Mouse (Mus musculus): ENCODE measurements at regions not wholly inside any gene's neighbourhood (a gene's known extent, or its start where the extent isn't known, plus 50 kb on each side); places are given as distances from the start of the nearest gene placed in this dataset.
A peak's percentile ranks its signal among the peaks of the same experiment; 100 is the strongest.

GRCm38 (mm10) chr3:34593279-34593678, 56.9 kb upstream of the Sox2 start:
- WGBS: 81% methylated on average over 4 of the region's 4 CpGs
- H3K9ac ChIP-seq: no peak overlapping the region
- H3K4me1 ChIP-seq: no peaks in the 10 kb centered on the region
- H3K27me3 ChIP-seq: no peaks in the 10 kb centered on the region; the same call in 1 of the 2 replicates
- no peak overlapping the region for H3K4me2 ChIP-seq (replicated peaks)
- no peak for ATAC-seq (ENCODE audit: low FRiP score, low read depth)
- no peaks in the 10 kb centered on the region for H3K36me3 ChIP-seq
- no peaks in the 10 kb centered on the region for H3K9me3 ChIP-seq
- H3K27ac ChIP-seq: no peak overlapping the region
- no peak overlapping the region for H3K4me3 ChIP-seq

GRCm38 (mm10) chr3:34577896-34578530, 72.2 kb upstream of the Sox2 start:
- H3K9me3 ChIP-seq: no peaks in the 10 kb centered on the region
- no peak overlapping the region for H3K4me2 ChIP-seq (replicated peaks)
- no peak overlapping the region for H3K4me3 ChIP-seq
- no peaks in the 10 kb centered on the region for H3K36me3 ChIP-seq
- WGBS: 26% methylated on average over 8 of the region's 8 CpGs
- H3K27me3 ChIP-seq: peaks cover 13% of the 10 kb centered on the region; the same call in 1 of the 2 replicates
- no peak overlapping the region for H3K27ac ChIP-seq
- no peak overlapping the region for H3K9ac ChIP-seq
- H3K4me1 ChIP-seq: no peaks in the 10 kb centered on the region
- ATAC-seq (ENCODE audit: low FRiP score, low read depth): no peak

- no peak for ATAC-seq (ENCODE audit: low FRiP score, low read depth)
- H3K9ac ChIP-seq: no peak overlapping the region
- no peaks in the 10 kb centered on the region for H3K4me1 ChIP-seq
- H3K36me3 ChIP-seq: no peaks in the 10 kb centered on the region
- H3K4me3 ChIP-seq: no peak overlapping the region
- 72% methylated on average over 6 of the region's 6 CpGs for WGBS
- no peaks in the 10 kb centered on the region for H3K9me3 ChIP-seq
- no peak overlapping the region for H3K4me2 ChIP-seq (replicated peaks)
- peaks cover 16% of the 10 kb centered on the region; the same call in 1 of the 2 replicates for H3K27me3 ChIP-seq
- H3K27ac ChIP-seq: no peak overlapping the region
Observed at GRCm38 (mm10) chr3:34577115-34577514, 73.1 kb upstream of the Sox2 start.

GRCm38 (mm10) chr3:34576159-34576558, 74.0 kb upstream of the Sox2 start:
- Histone ChIP-seq H3K4me3 (no peak overlapping the region), H3K27ac (no peak overlapping the region), H3K27me3 (peaks cover 16% of the 10 kb centered on the region; the same call in 1 of the 2 replicates), H3K9me3 (no peaks in the 10 kb centered on the region), H3K9ac (no peak overlapping the region), H3K36me3 (no peaks in the 10 kb centered on the region), H3K4me2 (replicated peaks) (no peak overlapping the region), H3K4me1 (no peaks in the 10 kb centered on the region)
- 37% methylated on average over 11 of the region's 11 CpGs for WGBS
- no peak for ATAC-seq (ENCODE audit: low FRiP score, low read depth)

GRCm38 (mm10) chr3:34574711-34575350, 75.4 kb upstream of the Sox2 start:
- H3K36me3 ChIP-seq: no peaks in the 10 kb centered on the region
- H3K4me3 ChIP-seq: no peak overlapping the region
- H3K9me3 ChIP-seq: no peaks in the 10 kb centered on the region
- no peak overlapping the region for H3K27ac ChIP-seq
- 73% methylated on average over 9 of the region's 9 CpGs for WGBS
- no peak for ATAC-seq (ENCODE audit: low FRiP score, low read depth)
- H3K4me2 ChIP-seq (replicated peaks): no peak overlapping the region
- H3K4me1 ChIP-seq: peaks cover 4% of the 10 kb centered on the region; the same call in 1 of the 2 replicates
- H3K27me3 ChIP-seq: peaks cover 16% of the 10 kb centered on the region; the same call in 1 of the 2 replicates
- no peak overlapping the region for H3K9ac ChIP-seq

- WGBS: 88% methylated on average over 7 of the region's 7 CpGs
- Histone ChIP-seq H3K27me3 (peaks cover 16% of the 10 kb centered on the region; the same call in 1 of the 2 replicates), H3K4me3 (no peak overlapping the region), H3K27ac (no peak overlapping the region), H3K4me1 (peaks cover 5% of the 10 kb centered on the region; the same call in 1 of the 2 replicates), H3K9ac (no peak overlapping the region), H3K9me3 (no peaks in the 10 kb centered on the region), H3K4me2 (replicated peaks) (no peak overlapping the region), H3K36me3 (no peaks in the 10 kb centered on the region)
- ATAC-seq (ENCODE audit: low FRiP score, low read depth): no peak
Observed at GRCm38 (mm10) chr3:34573312-34573711, 76.9 kb upstream of the Sox2 start.

GRCm38 (mm10) chr3:34572081-34572480, 78.1 kb upstream of the Sox2 start:
- no peak overlapping the region for H3K4me2 ChIP-seq (replicated peaks)
- H3K9ac ChIP-seq: no peak overlapping the region
- H3K27me3 ChIP-seq: peaks cover 16% of the 10 kb centered on the region; the same call in 1 of the 2 replicates
- no peaks in the 10 kb centered on the region for H3K36me3 ChIP-seq
- no peak overlapping the region for H3K4me3 ChIP-seq
- ATAC-seq (ENCODE audit: low FRiP score, low read depth): no peak
- H3K9me3 ChIP-seq: no peaks in the 10 kb centered on the region
- 87% methylated on average over 6 of the region's 6 CpGs for WGBS
- H3K27ac ChIP-seq: no peak overlapping the region
- peaks cover 5% of the 10 kb centered on the region; the same call in 1 of the 2 replicates for H3K4me1 ChIP-seq

- Histone ChIP-seq H3K27me3 (peaks cover 16% of the 10 kb centered on the region; the same call in 1 of the 2 replicates), H3K9ac (no peak overlapping the region), H3K4me3 (no peak overlapping the region), H3K27ac (no peak overlapping the region), H3K9me3 (no peaks in the 10 kb centered on the region), H3K4me2 (replicated peaks) (no peak overlapping the region), H3K4me1 (peaks cover 5% of the 10 kb centered on the region; the same call in 1 of the 2 replicates), H3K36me3 (no peaks in the 10 kb centered on the region)
- no peak for ATAC-seq (ENCODE audit: low FRiP score, low read depth)
- 93% methylated on average over 9 of the region's 9 CpGs for WGBS
Observed at GRCm38 (mm10) chr3:34571630-34572029, 78.6 kb upstream of the Sox2 start.

GRCm38 (mm10) chr3:34569998-34570397, 80.2 kb upstream of the Sox2 start:
- Histone ChIP-seq H3K4me1 (peaks cover 5% of the 10 kb centered on the region; the same call in 1 of the 2 replicates), H3K27ac (no peak overlapping the region), H3K27me3 (peaks cover 12% of the 10 kb centered on the region; the same call in 1 of the 2 replicates), H3K36me3 (no peaks in the 10 kb centered on the region), H3K4me2 (replicated peaks) (peak overlapping the region; percentile 19; the same call in 1 of the 2 replicates), H3K9ac (no peak overlapping the region), H3K9me3 (no peaks in the 10 kb centered on the region), H3K4me3 (no peak overlapping the region)
- 29% methylated on average over 10 of the region's 10 CpGs for WGBS
- peak; percentile 51; the same call in 1 of the 2 replicates for ATAC-seq (ENCODE audit: low FRiP score, low read depth)

- Histone ChIP-seq H3K27me3 (peaks cover 4% of the 10 kb centered on the region; the same call in 1 of the 2 replicates), H3K4me3 (no peak overlapping the region), H3K4me2 (replicated peaks) (no peak overlapping the region), H3K36me3 (no peaks in the 10 kb centered on the region), H3K4me1 (peaks cover 5% of the 10 kb centered on the region; the same call in 1 of the 2 replicates), H3K27ac (no peak overlapping the region), H3K9ac (no peak overlapping the region), H3K9me3 (no peaks in the 10 kb centered on the region)
- 69% methylated on average over 6 of the region's 6 CpGs for WGBS
- no peak for ATAC-seq (ENCODE audit: low FRiP score, low read depth)
Observed at GRCm38 (mm10) chr3:34568086-34568650, 82.0 kb upstream of the Sox2 start.

- H3K4me1 ChIP-seq: peaks cover 5% of the 10 kb centered on the region; the same call in 1 of the 2 replicates
- H3K27me3 ChIP-seq: no peaks in the 10 kb centered on the region
- 63% methylated on average over 4 of the region's 4 CpGs for WGBS
- H3K9ac ChIP-seq: no peak overlapping the region
- no peaks in the 10 kb centered on the region for H3K36me3 ChIP-seq
- no peaks in the 10 kb centered on the region for H3K9me3 ChIP-seq
- ATAC-seq (ENCODE audit: low FRiP score, low read depth): no peak
- H3K27ac ChIP-seq: no peak overlapping the region
- no peak overlapping the region for H3K4me2 ChIP-seq (replicated peaks)
- no peak overlapping the region for H3K4me3 ChIP-seq
Observed at GRCm38 (mm10) chr3:34565386-34565785, 84.8 kb upstream of the Sox2 start.

- 58% methylated on average over 8 of the region's 8 CpGs for WGBS
- ATAC-seq (ENCODE audit: low FRiP score, low read depth): no peak
- H3K27ac ChIP-seq: no peak overlapping the region
- H3K4me3 ChIP-seq: no peak overlapping the region
- H3K4me2 ChIP-seq (replicated peaks): no peak overlapping the region
- no peaks in the 10 kb centered on the region for H3K9me3 ChIP-seq
- H3K27me3 ChIP-seq: no peaks in the 10 kb centered on the region
- no peaks in the 10 kb centered on the region for H3K4me1 ChIP-seq
- H3K36me3 ChIP-seq: no peaks in the 10 kb centered on the region
- no peak overlapping the region for H3K9ac ChIP-seq
Observed at GRCm38 (mm10) chr3:34562893-34563292, 87.3 kb upstream of the Sox2 start.

Measured in limb, embryonic 13.5 days (tissue).